Mouse (Mus musculus): ENCODE data around the gene Itpr3.

The Itpr3 gene

DNA sequence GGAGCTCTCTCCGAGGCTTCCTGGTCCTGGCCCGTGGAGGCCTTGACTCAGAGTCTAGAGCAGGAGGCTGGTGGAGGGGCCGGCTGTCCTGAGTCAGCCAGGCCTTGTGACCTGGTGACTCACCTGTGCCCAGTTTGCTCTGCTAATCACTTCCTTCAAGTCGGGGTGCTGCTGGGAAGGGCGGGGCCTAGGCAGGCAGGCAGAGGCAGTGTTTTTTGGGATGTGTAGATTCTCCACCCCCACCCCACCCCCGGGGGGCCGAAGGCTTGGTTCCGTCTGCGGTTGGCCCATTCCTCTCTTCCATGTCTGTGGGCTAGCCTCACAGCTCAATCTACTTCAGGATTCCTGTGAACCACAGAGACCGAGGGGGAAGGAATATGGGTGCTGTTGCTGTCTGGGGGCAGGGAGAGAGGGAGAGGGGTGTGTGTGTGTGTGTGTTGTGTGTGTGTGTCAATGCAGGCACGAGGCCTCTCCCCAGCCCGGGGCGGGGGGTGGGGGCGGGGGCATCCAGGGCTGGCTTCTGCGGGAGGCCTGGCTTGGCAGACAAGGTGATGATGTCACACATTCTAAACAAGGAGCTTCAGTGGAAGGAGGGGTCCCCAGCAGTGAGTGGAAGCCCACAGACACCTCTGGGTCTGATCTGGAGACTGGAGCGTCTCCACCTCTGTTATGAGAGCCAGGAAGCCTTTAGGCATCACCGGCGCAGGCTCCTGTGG lies 18.6 kb upstream of the Itpr3 start:
- no peak for DNase-seq (ENCODE audit: low spot score)

DNA sequence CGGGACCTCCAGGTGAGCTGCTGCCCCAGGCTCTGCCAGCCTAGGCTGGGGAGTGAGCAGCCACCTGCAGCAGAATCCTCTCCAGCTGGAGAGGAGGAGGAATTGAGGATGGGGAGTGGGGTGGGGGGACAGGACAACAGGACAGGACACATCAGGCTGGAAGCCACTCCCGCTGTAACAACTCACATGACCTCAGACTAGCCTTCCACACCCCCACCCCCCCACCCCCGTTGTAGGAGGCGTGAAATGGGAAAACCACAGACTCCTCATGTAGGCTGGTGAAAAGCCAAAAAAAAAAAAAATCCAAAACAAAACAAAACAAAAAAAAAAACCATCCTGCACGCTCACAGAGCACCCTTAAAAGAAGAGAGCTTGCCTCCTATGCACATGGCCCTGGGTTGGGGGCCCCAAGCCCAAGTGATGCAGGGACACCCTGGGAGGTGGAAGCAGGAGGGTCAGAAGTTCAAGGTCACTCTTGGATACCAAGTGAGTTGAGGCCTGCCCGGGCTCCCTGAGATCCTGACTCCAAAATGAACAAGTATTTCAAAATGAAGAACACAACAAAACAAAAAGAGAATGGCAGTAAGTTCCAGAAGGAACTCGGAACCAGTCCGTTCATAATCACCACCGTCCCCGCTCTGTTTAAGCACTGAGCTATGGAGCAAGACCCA lies 17.5 kb upstream of the Itpr3 start:
- DNase-seq (ENCODE audit: low spot score) = no peak

DNA sequence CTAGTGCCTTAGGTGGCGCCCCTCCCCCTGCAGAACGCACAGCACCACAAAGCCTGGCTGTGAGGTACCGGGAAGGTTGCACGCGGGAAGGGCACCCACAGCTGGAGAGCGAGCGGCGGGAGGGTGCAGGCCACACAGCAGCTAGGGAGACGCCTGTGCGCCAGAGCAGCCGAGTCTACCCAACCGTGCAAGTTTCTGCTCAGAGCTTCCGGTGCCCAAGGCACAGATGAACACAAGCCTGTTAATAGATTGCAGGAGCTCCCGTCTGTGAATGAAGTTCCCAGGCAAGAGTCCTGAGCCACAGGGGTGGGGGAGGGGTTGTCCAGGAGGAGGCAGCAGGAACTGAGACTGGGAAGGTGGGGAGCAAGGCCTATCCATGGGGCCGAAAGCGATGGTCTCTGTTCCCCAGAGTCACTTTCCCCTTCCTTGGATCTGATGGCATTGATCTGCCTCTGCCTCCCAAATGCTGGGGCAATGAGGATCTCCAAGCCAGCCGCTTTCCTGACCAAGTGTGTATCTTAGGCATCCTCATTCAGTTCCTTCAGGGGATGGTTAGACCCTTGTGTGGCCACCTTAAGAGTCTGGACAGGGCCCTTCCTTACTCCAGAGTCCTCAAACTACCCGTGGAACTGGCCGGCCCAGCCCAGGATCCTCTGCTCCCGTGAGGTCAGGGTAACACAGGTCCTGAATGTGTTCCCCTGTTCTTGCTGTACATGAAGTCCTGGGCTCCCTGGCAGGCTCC lies 16.6 kb upstream of the Itpr3 start:
- DNase-seq (ENCODE audit: low spot score) = no peak

DNA sequence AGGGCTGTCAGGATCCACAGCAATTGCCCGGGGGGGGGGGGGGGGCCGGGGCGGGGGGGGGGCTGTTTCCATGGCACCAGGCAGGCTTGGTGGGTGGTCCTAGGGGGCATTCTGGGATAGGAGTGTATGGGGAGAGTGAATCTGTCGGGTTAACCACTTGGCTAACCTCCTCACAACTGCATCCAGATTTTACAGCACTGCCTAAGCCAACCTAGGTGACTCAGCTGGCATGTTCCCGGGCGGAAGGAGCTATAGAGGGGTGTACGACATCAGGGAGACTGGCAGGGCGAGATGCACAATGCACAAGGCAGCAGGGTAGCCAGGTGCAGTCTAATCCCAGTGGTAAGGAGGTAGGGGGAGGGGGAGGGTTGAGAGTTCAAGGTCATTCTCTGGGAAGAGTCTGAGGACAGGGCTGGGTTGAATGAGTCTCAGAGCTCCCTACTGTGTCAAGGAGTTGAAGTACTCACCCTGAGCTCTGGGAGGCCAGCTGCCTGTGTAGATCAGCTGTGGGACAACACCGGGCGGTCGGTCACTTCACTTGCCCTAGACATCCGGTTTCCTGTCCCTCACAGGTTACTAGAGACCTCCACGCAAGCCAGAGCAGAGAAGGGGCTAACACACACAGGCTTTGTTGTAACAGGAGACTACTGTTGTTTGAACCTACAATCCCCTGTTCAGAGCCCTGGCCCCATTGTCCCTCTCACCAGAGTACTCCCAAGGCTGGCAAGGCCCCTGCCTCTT lies 15.9 kb upstream of the Itpr3 start:
- no peak for DNase-seq (ENCODE audit: low spot score)

DNA sequence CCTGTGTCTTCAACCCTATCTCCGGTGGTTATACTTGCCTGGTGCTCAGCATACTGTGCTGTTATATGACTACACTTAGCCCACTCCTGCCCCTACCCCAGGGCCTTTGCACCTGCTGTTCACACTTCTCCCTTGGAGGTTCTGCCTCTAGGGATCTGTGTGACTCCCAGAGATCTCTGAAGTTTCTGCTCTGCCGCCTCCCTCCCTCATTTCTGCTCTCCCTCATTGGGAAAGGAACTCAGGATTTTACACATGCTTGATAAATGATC lies 15.4 kb upstream of the Itpr3 start:
- DNase-seq (ENCODE audit: low spot score) = no peak

DNA sequence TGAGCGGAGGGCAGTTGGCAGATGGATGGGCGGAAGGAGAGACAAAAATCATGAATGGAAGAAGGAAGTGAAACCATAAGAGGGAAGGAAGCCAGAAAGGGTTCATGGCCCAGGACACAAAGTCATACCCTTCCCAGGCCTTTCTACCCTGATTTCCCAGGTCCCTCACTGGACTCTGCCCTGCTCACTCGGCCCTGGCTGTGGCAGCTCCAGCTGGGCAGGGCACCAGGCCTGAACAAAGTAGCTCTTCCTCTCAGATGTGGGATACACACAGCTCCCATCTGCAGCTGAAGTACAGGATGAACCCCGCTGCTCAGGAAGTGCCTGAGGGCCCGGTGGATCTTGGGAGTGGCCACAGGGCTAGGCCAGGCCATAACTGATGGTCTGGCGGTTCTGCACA lies 14.3 kb upstream of the Itpr3 start:
- DNase-seq (ENCODE audit: low spot score) = no peak

DNA sequence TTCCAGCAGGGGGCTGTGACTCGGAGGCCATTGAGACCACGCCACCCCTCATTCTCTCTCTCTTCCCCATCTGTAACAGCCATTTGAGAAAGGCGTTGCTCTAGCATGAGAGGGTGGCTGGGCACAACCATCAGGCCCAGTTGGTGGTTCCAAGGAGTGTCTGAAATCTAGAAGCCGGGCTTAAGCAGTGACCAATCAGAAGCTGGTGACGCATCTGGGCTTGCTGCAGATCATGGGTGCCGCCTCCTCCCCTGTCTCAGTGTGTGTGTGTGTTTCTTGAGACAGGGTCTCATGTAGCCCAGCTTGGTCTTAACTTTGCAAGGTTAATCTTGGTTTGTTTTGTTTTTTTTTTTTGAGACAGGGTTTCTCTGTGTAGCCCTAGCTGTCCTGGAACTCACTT lies 11.9 kb upstream of the Itpr3 start:
- DNase-seq (ENCODE audit: low spot score) = no peak

DNA sequence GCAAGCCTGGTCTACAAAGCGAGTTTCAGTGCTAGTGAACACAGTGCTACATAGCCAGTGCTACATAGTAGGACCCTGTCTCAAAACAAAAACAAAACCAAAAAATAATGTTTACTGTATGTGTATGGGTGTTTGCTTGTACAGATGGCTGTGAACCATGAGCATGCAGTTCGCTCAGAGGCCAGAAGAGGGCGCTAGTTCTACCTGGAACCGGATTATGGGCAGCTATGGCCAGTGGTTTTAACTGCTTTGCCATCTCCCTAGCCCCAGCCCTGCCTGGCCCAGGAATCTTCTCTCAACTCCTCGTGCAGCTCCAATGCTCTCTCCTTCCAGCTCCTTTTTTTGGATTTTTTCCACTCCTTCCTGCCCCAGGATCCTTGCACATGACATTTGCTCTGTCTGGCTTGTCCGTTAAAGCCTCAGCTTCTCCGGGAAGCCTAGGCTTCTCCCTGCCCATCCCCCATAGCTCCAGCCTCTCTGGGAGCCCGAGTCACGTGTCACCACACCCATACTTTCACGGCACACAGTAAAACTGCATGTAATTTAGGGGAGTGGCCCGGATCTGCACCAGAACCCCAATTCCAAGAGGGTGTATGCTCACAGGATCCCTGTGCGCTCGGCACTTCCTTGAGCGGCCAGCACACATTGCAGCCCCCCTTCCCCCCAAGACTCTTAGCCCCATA lies 9.2 kb upstream of the Itpr3 start:
- DNase-seq (ENCODE audit: low spot score) = no peak

DNA sequence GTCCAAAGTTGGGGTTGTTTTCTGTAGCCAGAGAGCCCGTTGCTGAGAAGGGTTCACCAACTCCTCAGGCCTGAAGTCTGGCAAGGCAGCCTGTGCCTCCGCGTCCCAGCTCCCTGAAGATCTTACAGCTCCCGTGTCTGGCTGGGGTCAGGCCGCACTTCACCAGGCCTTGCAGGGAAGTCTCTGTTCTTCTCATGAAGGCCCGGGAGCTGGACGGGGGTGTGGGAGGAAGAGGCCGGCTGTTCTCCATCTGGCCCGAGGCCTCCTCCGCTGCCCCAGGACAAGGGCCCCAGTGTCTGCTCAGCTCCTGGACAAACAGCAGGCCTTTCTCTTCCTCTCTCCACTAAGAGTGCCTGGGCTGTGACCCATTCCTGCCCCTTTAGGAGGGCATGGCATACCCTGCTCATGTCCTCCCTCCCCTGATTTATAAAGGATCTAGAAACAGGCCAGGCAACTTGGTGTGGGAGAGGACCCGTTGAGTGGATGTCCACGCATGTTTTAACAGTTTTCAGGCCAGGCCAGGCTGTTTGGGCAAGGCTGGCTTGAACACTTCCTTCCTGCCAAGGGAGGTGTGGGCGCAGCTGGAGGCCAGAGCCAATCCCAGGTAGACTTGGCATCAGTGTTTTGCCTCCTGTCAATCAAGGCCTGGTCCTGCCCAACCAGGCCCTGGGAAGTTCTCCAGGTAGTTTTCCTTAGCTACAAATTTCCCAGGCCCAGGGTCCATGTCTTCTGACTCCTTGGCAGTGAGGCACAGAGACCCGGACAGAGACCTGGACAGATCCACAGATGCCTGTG lies 8.5 kb upstream of the Itpr3 start:
- DNase-seq (ENCODE audit: low spot score) = no peak

DNA sequence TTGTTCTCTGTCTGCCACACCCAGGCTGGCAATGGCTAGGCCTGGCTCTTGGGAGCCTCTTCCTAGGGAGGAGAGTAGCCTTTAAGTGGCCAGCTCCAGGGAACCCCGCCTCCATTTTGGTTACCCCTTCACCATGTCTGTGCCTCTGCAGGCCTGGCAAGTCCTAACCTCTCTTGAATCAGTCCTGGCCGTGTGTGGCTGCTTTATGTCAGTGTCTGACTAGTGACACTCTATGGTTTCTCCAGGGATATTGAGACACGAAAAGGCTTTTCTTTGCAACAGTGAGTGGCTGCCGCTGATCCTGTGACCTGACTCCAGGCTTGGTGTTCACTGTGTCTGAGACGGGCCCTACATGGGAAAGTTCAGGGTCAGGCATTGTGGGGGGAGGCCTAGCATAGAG lies 6.3 kb upstream of the Itpr3 start:
- no peak for DNase-seq (ENCODE audit: low spot score)

DNA sequence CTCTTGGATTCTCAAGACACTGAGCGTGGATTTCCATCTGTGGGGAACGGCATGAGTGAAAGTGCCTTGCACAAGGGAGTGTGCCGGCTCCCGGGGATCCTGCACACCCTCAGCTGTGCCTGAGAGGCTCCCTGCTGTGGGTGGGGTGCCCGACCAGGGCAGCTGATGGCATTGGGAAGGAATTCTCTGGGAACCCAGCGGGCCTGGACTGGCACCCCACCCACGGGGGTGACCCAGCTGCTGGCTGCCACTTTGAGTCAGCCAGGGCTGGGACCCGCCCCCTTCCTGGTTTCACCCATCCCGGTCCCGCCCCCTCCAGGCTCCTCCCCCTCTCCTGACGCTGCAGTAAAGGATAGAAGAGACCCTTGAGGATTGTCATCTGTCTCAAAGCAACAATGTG lies 5.6 kb upstream of the Itpr3 start:
- no peak for DNase-seq (ENCODE audit: low spot score)

DNA sequence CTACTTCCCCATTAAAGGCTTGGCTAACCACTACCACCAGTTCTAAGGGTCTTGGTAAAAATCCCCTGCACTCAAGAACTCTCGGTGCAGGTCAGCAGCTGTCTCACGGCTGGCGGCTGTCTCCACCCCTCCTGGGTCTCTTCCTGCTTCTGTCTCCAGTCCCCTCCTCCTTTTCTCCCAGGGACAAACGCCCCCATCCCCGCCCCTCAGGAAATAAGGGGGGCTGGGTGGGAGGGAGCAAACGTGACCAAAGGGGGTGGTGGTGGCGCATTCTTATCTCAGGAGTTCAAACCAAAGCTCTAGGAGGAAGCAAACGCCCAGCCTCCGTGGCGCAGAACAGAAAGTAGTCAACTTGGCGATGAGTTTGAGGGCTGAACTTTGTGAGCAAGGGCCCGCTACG lies 934 bp upstream of the Itpr3 start:
- DNase-seq (ENCODE audit: low spot score) = no peak

DNA sequence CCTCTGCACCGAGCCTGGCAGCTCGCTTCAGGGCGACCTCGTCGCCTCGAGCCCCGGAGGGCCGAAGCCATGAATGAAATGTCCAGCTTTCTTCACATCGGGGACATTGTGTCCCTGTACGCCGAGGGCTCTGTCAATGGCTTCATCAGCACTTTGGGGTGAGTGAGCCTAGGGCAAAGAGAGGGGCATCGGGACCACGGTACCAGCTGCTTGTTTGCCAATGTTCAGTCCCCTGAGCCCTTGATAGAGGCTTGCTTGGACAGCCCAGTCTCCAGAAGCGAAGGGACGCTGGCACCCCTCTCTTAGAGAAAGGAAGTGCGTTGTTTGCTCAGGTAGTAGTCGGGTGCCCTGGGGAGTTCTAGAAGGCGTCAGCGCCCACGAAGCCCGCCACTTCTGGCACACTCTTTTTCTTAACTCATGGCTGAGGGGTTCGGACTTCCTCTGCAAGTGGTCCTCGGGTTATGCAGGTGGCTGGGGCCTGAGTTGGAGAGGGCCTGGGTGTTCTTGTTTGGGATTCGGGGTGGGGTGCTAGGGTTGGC lies 482 bp downstream of the Itpr3 start:
- no peak for DNase-seq (ENCODE audit: low spot score)

DNA sequence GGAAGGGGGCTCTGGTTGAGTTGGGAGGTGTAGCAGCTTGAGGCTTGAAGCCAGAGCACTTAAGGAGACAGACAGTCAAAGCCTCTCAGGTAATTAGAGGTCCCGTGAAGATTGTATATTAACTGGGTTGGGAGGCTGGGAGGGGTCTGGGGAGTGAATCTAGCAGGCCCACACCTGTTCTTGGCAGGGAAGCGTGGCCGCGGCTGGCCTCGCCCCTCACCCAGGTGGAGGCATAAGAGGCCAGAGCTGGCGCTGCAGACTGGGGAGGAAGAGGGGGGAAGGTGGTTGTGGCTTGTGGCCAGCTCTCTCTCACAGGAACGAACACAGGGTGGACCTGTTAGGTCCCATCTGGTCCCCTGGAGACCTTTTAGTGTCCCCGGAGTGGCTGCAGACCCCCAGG lies 3.6 kb downstream of the Itpr3 start:
- no peak for DNase-seq (ENCODE audit: low spot score)

DNA sequence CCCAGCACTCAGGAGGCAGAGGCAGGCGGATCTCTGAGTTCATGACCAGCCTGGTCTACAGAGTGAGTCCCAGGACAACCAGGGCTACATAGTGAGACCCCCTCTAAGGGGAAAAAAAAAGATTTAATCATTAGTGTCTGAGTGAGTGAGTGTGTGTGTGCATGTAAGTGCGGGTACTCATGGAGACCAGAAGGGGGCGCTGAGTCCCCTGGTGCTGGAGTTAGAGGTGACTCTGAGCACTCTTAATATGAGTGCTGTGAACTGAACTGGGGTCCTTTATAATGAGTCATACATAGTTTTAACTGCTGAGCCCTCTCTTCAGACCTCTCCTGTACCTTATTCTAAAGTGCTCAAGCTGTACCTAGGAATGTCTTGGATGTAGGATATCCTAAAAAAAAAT lies 4.6 kb downstream of the Itpr3 start:
- no peak for DNase-seq (ENCODE audit: low spot score)

DNA sequence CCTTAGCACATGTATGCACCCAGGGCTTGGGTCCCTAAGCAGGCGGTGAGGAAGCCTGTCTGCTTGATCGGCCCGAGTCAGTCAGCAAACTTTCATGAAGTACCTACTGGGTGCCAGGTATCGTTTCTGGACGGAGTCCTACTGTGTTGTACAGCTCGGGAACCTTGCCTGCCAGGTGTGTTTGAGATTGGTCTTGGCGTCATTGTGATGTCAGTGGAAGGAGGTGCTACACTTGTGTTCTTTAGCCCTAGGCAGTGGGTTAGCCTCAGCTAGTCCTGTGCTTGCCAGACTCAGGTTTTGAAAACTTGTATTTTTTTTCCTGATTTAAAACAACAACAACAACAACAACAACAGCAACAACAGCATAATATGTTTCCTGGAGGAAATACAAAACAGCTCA lies 5.6 kb downstream of the Itpr3 start:
- no peak for DNase-seq (ENCODE audit: low spot score)

DNA sequence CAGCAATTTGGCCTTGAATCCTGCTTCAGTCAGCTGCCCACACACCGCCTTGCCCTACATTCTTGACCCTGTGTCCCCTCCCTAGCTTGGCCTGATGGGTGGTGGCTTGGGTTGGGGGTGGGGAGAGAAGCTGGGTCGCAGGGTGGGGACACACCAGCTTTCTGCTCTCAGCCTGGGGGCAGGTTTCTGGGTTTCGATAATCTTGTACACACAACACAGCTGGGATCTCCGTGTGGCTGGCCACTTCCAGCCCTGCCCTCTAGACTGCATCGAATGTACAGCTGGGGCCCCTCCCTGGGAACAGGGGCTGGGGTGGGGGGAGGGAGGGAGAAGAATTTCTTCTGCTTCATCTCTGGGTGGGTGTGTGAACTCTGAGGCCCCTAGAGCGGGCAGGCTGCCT lies 6.6 kb downstream of the Itpr3 start:
- no peak for DNase-seq (ENCODE audit: low spot score)

DNA sequence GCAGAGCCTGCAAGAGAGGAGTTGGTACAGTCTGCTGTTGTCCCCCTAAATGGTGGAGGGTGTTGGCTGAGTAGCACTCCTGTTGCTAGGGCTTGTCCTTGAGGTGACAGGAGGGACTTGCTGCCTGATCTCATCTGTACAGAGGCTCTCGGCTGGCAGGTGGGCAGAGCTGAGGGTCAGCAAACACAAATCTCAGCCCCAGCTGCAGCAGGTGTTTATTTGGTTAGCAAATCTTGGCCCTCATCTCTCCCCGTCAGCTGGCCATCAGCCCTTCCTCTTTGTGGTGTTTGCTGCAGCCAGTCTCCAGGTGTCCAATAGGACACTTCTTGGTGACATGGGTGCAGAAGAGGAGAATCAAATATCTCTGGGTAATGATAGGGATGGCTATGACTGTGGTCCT lies 7.1 kb downstream of the Itpr3 start:
- no peak for DNase-seq (ENCODE audit: low spot score)

DNA sequence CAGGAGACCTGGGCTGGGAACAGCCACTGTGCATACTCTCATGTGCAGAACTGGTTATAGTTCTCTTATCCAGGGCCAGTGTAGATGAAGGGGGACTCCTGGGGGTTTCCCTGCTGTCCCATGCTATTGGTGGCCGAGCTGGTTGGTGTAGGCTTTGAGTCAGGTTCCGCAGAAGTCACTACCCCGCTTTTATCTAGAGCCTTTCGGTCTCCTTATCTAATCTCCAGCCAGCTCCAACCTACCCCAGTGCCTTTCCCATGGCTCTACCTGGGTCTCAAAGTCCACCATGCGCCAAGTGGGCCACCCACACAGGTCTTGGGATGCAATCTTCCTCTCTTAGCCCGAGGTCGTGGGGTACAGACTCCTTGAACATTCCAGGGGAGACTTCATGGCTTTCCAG lies 9.0 kb downstream of the Itpr3 start:
- no peak for DNase-seq (ENCODE audit: low spot score)

DNA sequence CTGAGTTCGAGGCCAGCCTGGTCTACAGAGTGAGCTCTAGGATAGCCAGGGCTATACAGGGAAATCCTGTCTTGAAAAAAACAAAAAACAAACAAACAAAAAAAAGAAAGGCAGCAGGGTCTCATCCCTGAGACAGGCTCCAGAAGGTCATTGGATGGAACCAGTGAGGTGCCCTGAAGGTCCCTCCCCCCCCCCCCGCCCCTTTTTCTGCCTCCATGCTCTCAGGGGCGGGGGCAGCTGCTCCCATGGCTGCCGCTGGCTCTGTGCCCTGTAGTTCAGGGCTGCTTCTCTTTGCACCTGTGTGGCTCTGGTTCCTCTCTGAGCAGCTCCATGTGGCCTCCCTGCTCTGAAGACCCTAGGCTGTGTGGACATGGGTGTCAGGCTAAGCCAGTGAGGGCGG lies 12.0 kb downstream of the Itpr3 start:
- DNase-seq (ENCODE audit: low spot score) = no peak

DNA sequence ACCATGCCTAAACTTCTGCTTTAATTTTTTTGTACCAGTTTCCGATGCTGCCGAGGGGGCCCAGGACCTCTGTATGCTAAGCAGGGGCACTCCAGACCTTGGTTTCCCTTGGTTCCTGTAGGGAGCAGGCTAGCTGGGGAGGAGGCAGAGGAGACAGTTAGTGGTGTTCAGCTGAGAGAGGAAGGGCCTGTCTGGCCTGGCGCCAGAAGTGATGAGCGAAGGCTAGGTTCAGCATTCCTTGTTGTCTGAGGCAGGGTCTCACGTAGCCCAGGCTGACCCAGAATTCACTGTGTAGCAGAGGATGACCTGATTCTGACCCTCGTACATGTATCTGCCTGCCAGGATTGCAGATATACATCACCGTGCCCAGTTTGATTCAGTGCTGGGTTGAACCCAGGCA lies 13.8 kb downstream of the Itpr3 start:
- no peak for DNase-seq (ENCODE audit: low spot score)
